Mouse (Mus musculus) kidney, adult 2 months (tissue): ENCODE measurements at regions not wholly inside any gene's neighbourhood (a gene's known extent, or its start where the extent isn't known, plus 50 kb on each side); places are given as distances from the start of the nearest gene placed in this dataset.

ENCODE experiments used
- CTCF ChIP-seq: fragments of 200-500 bp; conservative IDR thresholded peaks from 2 replicates; pipeline ENCODE4 v1.5.1; 2011; ENCODE audit warnings: low read depth, mild to moderate bottlenecking, control low read depth, low read length, moderate library complexity, mixed read lengths; ENCODE audit not compliant: insufficient read depth, insufficient read length
- POLR2A ChIP-seq: fragments of 200-500 bp; IDR thresholded peaks from one replicate; pipeline ENCODE4 v1.6.1; 2011; ENCODE audit warnings: low read depth, low read length, control low read depth

GRCm38 (mm10) chr9:84896073-84896472, 416.5 kb upstream of the Gm11114 start:
- TF ChIP-seq CTCF (no peak), POLR2A (no peak)
